Mouse (Mus musculus) left cerebral cortex, postnatal 36 days (tissue): ENCODE measurements at regions not wholly inside any gene's neighbourhood (a gene's known extent, or its start where the extent isn't known, plus 50 kb on each side); places are given as distances from the start of the nearest gene placed in this dataset.

Source experiments
- DNase-seq, 2 experiments: peaks; one replicate each; pipeline ENCODE4 v3.0.0; 2021 to 2022; ENCODE audit warnings: low spot score in 2 of 2, mixed read lengths in 1 of 2
- intact Hi-C: fragments of 180-260 bp; cut with DNase I; formaldehyde crosslinking; loops from one replicate; pipeline ENCODE4 v1.15.1; 2025

- no peak for DNase-seq
- intact Hi-C loops = no loop called here
These were observed 122.4 kb upstream of the Bmp2 start for GRCm38 (mm10) chr2:133429369-133430062.

GRCm38 (mm10) chr2:133430741-133431438 is 121.1 kb upstream of the Bmp2 start:
- no peak for DNase-seq
- intact Hi-C loops = no loop called here

- intact Hi-C loops = no loop called here
These were observed 119.7 kb upstream of the Bmp2 start for GRCm38 (mm10) chr2:133432141-133432813.

GRCm38 (mm10) chr2:133436913-133437843 is 114.8 kb upstream of the Bmp2 start:
- intact Hi-C loops = no loop called here
- DNase-seq = peak in 1 of 2 experiments; percentile 18

More at GRCm38 (mm10) chr2:133432141-133432813, 119.7 kb upstream of the Bmp2 start:
- no peak for DNase-seq

GRCm38 (mm10) chr2:133438018-133438417 is 113.9 kb upstream of the Bmp2 start:
- intact Hi-C loops = no loop called here
- no peak for DNase-seq

GRCm38 (mm10) chr2:133443024-133443423 is 108.9 kb upstream of the Bmp2 start:
- no peak for DNase-seq
- intact Hi-C loops = no loop called here

- no peak for DNase-seq
- intact Hi-C loops = no loop called here
These were observed 108.5 kb upstream of the Bmp2 start for GRCm38 (mm10) chr2:133443490-133443889.

- no peak for DNase-seq
- intact Hi-C loops = no loop called here
These were observed 99.0 kb upstream of the Bmp2 start for GRCm38 (mm10) chr2:133452947-133453346.

- intact Hi-C loops = no loop called here
- DNase-seq = no peak
These were observed 96.3 kb upstream of the Bmp2 start for GRCm38 (mm10) chr2:133455484-133456170.

GRCm38 (mm10) chr2:133456785-133457184 is 95.2 kb upstream of the Bmp2 start:
- intact Hi-C loops = no loop called here

GRCm38 (mm10) chr2:133458735-133459134 is 93.2 kb upstream of the Bmp2 start:
- DNase-seq = no peak
- intact Hi-C loops = no loop called here

More at GRCm38 (mm10) chr2:133456785-133457184, 95.2 kb upstream of the Bmp2 start:
- no peak for DNase-seq

GRCm38 (mm10) chr2:133460814-133461213 is 91.1 kb upstream of the Bmp2 start:
- DNase-seq = no peak
- intact Hi-C loops = no loop called here

- no peak for DNase-seq
- intact Hi-C loops = no loop called here
These were observed 89.6 kb upstream of the Bmp2 start for GRCm38 (mm10) chr2:133462378-133462777.

- intact Hi-C loops = no loop called here
- no peak for DNase-seq
These were observed 84.5 kb upstream of the Bmp2 start for GRCm38 (mm10) chr2:133467170-133468168.

GRCm38 (mm10) chr2:133472966-133473744 is 78.8 kb upstream of the Bmp2 start:
- intact Hi-C loops = no loop called here
- DNase-seq = no peak

- no peak for DNase-seq
- intact Hi-C loops = no loop called here
These were observed 77.8 kb upstream of the Bmp2 start for GRCm38 (mm10) chr2:133474174-133474573.

- intact Hi-C loops = no loop called here
- no peak for DNase-seq
These were observed 71.1 kb upstream of the Bmp2 start for GRCm38 (mm10) chr2:133480870-133481269.
